Mouse (Mus musculus): ENCODE results near the gene Commd1. TPM values are rescaled to one million over a fixed set of nuclear protein-coding genes. Genes with fewer than 3 reads are reported as not detected.

Commd1 gene
- polyA plus RNA-seq (2012; ENCODE audit: insufficient read depth, insufficient read length, low replicate concordance, missing spikeins), result not detected in 2 replicates

DNA sequence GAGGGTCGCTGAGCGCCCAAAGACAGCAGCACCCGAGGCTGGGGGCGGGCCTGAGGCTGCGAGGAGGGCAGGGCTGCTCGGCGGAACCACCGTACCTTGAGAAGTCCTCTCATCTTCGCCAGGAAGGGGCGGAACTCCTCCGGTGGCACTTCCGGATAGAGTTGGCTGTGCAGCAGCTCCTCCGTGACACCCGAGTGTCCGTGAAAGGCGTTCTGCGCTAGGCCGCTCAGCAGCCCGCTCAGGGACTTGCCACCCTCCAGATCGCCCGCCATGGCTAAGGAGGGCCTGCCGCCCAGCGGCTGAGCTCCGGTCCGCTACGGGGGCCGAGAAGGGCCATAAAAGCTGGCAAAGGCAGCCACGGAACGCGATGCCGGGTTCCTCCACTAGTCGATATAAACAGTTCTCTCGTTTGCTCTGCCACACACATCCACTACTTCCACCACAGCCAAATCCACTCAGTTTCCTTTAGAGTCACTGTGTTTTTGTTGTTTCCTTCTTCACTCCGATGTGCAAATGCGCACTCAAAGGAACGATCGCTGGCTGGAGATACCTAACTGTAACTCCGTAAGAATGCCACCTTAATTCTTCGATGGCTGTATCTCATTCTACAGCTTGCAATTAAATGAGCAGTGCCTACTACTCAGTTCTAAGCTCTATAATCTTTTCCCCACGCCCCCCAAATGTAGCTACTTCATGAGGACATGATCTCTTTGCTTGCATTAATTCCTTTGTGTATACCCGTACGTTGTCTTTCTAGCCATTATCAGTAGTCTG, at the start of gene Commd1, which contains the start of gene Gm28048:
Commd1 (minus strand) TSS at position 399 of the 774 bp plus-strand sequence.
Gm28048 (minus strand) TSS at position 107 of the 774 bp plus-strand sequence.
- Histone ChIP-seq H3K27ac (ENCODE audit: insufficient read depth, low read depth, low read length) (peak within 1 kb of the TSS; percentile 55), H3K4me1 (ENCODE audit: control insufficient read depth, insufficient read depth, low read length) (peaks cover 10% of the 10 kb centered on the region; the same call in 1 of the 2 replicates), H3K4me3 (ENCODE audit: insufficient read depth, low read depth, low read length) (peak within 1 kb of the TSS; percentile 59)
- WGBS, result 1% methylated on average over 42 of the region's 42 CpGs
- TF ChIP-seq CTCF (IDR thresholded peaks at IDR 0.05; ENCODE audit: insufficient read depth, low read depth, low read length) (peak; percentile 61), POLR2A (IDR thresholded peaks at IDR 0.05; ENCODE audit: insufficient read depth, low read depth, low read length) (peak; percentile 89)

GRCm38 (mm10) chr11:23029399-23029798, 47.2 kb upstream of the Commd1 start:
- WGBS, result 94% methylated on average over 6 of the region's 6 CpGs
- Histone ChIP-seq H3K27ac (ENCODE audit: insufficient read depth, low read depth, low read length) (no peak overlapping the region), H3K4me1 (ENCODE audit: control insufficient read depth, insufficient read depth, low read length) (no peaks in the 10 kb centered on the region), H3K4me3 (ENCODE audit: insufficient read depth, low read depth, low read length) (no peak overlapping the region)
- TF ChIP-seq CTCF (IDR thresholded peaks at IDR 0.05; ENCODE audit: insufficient read depth, low read depth, low read length) (no peak), POLR2A (IDR thresholded peaks at IDR 0.05; ENCODE audit: insufficient read depth, low read depth, low read length) (no peak)

DNA sequence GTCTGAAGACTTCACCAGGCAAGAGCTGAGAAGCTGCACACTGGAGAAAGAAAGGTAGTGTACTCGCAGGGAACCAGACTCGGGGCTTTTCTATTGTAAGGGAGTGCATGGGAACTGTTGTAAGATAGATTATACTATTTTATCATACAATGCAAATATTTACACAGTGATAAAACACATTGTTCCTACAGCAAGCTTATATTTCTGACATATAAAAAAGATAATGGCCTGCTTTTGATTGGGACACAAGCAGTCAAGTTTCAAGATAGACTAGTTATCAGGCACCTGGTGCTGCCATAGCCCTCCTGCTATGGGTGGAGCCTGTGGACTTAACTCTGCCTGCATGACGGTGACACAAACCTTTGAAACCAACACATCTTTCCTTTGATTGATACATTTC, 46.8 kb upstream of the Commd1 start:
- H3K4me1 ChIP-seq (ENCODE audit: control insufficient read depth, insufficient read depth, low read length), result no peaks in the 10 kb centered on the region
- no peak for TF ChIP-seq POLR2A (IDR thresholded peaks at IDR 0.05; ENCODE audit: insufficient read depth, low read depth, low read length)
- no peak for TF ChIP-seq CTCF (IDR thresholded peaks at IDR 0.05; ENCODE audit: insufficient read depth, low read depth, low read length)
- no peak overlapping the region for H3K27ac ChIP-seq (ENCODE audit: insufficient read depth, low read depth, low read length)
- no peak overlapping the region for H3K4me3 ChIP-seq (ENCODE audit: insufficient read depth, low read depth, low read length)
- 75% methylated on average over 3 of the region's 3 CpGs for WGBS

GRCm38 (mm10) chr11:23024169-23024568, 42.0 kb upstream of the Commd1 start:
- TF ChIP-seq CTCF (IDR thresholded peaks at IDR 0.05; ENCODE audit: insufficient read depth, low read depth, low read length) (no peak), POLR2A (IDR thresholded peaks at IDR 0.05; ENCODE audit: insufficient read depth, low read depth, low read length) (no peak)
- Histone ChIP-seq H3K27ac (ENCODE audit: insufficient read depth, low read depth, low read length) (no peak overlapping the region), H3K4me1 (ENCODE audit: control insufficient read depth, insufficient read depth, low read length) (peaks cover 6% of the 10 kb centered on the region), H3K4me3 (ENCODE audit: insufficient read depth, low read depth, low read length) (no peak overlapping the region)
- 68% methylated on average over 3 of the region's 3 CpGs for WGBS

GRCm38 (mm10) chr11:23023155-23023554, 41.0 kb upstream of the Commd1 start:
- peaks cover 6% of the 10 kb centered on the region for H3K4me1 ChIP-seq (ENCODE audit: control insufficient read depth, insufficient read depth, low read length)
- H3K4me3 ChIP-seq (ENCODE audit: insufficient read depth, low read depth, low read length), result no peak overlapping the region
- no peak overlapping the region for H3K27ac ChIP-seq (ENCODE audit: insufficient read depth, low read depth, low read length)
- WGBS, result 90% methylated on average over 2 of the region's 2 CpGs
- TF ChIP-seq CTCF (IDR thresholded peaks at IDR 0.05; ENCODE audit: insufficient read depth, low read depth, low read length) (no peak), POLR2A (IDR thresholded peaks at IDR 0.05; ENCODE audit: insufficient read depth, low read depth, low read length) (no peak)

GRCm38 (mm10) chr11:23020841-23021240, 38.7 kb upstream of the Commd1 start:
- peaks cover 6% of the 10 kb centered on the region for H3K4me1 ChIP-seq (ENCODE audit: control insufficient read depth, insufficient read depth, low read length)
- WGBS, result 94% methylated on average over 14 of the region's 14 CpGs
- TF ChIP-seq POLR2A (IDR thresholded peaks at IDR 0.05; ENCODE audit: insufficient read depth, low read depth, low read length) (no peak), CTCF (IDR thresholded peaks at IDR 0.05; ENCODE audit: insufficient read depth, low read depth, low read length) (no peak)
- no peak overlapping the region for H3K4me3 ChIP-seq (ENCODE audit: insufficient read depth, low read depth, low read length)
- no peak overlapping the region for H3K27ac ChIP-seq (ENCODE audit: insufficient read depth, low read depth, low read length)

GRCm38 (mm10) chr11:23020116-23020770, 38.1 kb upstream of the Commd1 start:
- Histone ChIP-seq H3K27ac (ENCODE audit: insufficient read depth, low read depth, low read length) (no peak overlapping the region), H3K4me3 (ENCODE audit: insufficient read depth, low read depth, low read length) (no peak overlapping the region), H3K4me1 (ENCODE audit: control insufficient read depth, insufficient read depth, low read length) (peaks cover 6% of the 10 kb centered on the region)
- no peak for TF ChIP-seq POLR2A (IDR thresholded peaks at IDR 0.05; ENCODE audit: insufficient read depth, low read depth, low read length)
- TF ChIP-seq CTCF (IDR thresholded peaks at IDR 0.05; ENCODE audit: insufficient read depth, low read depth, low read length), result no peak
- 58% methylated on average over 24 of the region's 24 CpGs for WGBS

DNA sequence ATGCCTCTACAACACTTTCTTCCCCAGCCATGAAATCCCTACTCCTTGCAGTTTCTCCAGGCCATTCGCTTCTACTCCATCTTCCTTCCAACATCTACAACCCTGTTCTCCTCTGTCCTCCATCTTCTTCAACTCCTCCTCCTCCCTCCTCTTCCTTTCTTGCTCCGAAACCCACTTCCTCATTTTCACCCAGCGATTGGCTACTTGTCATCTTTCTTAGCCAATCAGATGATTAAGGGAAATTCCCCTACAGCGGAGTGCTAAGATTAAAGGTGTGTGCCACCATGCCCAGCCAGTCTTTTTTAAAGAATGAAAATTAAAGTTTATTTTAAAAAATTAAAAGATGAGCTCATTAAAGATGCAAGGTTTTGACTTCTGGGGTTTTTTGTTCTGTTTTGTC, 35.8 kb upstream of the Commd1 start:
- Histone ChIP-seq H3K4me1 (ENCODE audit: control insufficient read depth, insufficient read depth, low read length) (peaks cover 6% of the 10 kb centered on the region), H3K27ac (ENCODE audit: insufficient read depth, low read depth, low read length) (no peak overlapping the region), H3K4me3 (ENCODE audit: insufficient read depth, low read depth, low read length) (no peak overlapping the region)
- WGBS, result 94% methylated on average over 4 of the region's 4 CpGs
- TF ChIP-seq CTCF (IDR thresholded peaks at IDR 0.05; ENCODE audit: insufficient read depth, low read depth, low read length) (no peak), POLR2A (IDR thresholded peaks at IDR 0.05; ENCODE audit: insufficient read depth, low read depth, low read length) (no peak)

DNA sequence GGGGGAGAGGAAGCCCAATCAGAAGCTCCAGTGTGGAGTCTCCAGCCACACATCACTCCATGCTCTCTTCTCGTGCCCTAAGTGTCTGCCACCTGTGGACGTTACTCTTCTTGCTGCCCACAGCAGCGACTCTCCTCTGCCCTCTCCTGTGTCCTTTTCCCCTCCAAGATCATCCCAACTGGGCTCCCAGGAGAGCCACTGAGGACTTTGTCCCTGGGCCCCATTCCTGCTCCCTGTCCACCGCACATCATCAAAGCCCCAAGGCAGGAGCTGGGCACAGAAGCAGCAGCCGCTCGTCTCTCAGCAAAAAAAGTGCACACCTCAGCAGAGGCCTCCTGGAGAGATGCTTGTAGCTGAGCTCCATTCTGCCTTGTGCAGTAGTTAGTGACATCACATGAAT, 32.8 kb upstream of the Commd1 start:
- Histone ChIP-seq H3K4me3 (ENCODE audit: insufficient read depth, low read depth, low read length) (no peak overlapping the region), H3K27ac (ENCODE audit: insufficient read depth, low read depth, low read length) (no peak overlapping the region), H3K4me1 (ENCODE audit: control insufficient read depth, insufficient read depth, low read length) (no peaks in the 10 kb centered on the region; the same call in 1 of the 2 replicates)
- WGBS, result 77% methylated on average over 6 of the region's 6 CpGs
- TF ChIP-seq POLR2A (IDR thresholded peaks at IDR 0.05; ENCODE audit: insufficient read depth, low read depth, low read length), result no peak
- no peak for TF ChIP-seq CTCF (IDR thresholded peaks at IDR 0.05; ENCODE audit: insufficient read depth, low read depth, low read length)

Measured in olfactory bulb, adult 2 months (tissue).